Mouse (Mus musculus) CH12.LX (cell line): ENCODE data around the gene C2cd4a. TPM values are rescaled to one million over a fixed set of nuclear protein-coding genes. Genes with fewer than 3 reads are reported as not detected.

Experiments
- DNase-seq: peaks from one replicate; pipeline ENCODE4 v3.0.0-alpha.2; 2013; ENCODE audit errors: extremely low read depth
- H3K27ac ChIP-seq: 2 replicates; pipeline ENCODE4 v1.5.1; 2012; ENCODE audit warnings: low read depth, mild to moderate bottlenecking, control low read depth, moderate library complexity; ENCODE audit not compliant: insufficient read depth
- H3K27me3 ChIP-seq: replicated peaks from 2 replicates; pipeline ENCODE3; 2012; ENCODE audit warnings: inconsistent platforms
- H3K36me3 ChIP-seq, 2 experiments: replicated peaks in 1 of 2; 2 replicates each; pipeline versions ENCODE3 to v1.6.1; 2012; ENCODE audit warnings: inconsistent platforms in 1 of 2, low read length in 1 of 2, mild to moderate bottlenecking in 1 of 2, mixed read lengths in 1 of 2, moderate library complexity in 1 of 2; ENCODE audit not compliant: control insufficient read depth in 1 of 2, insufficient read depth in 1 of 2
- H3K4me1 ChIP-seq, 2 experiments: 2 replicates each; pipeline ENCODE4 v1.6.1; 2012; ENCODE audit warnings: inconsistent platforms in 1 of 2, moderate library complexity in 1 of 2; ENCODE audit not compliant: insufficient read depth in 2 of 2, control insufficient read depth in 1 of 2
- H3K4me2 ChIP-seq: 2 replicates; pipeline ENCODE4 v1.6.1; 2012; ENCODE audit warnings: low read depth, mild to moderate bottlenecking, control low read depth; ENCODE audit not compliant: poor library complexity, insufficient read depth, severe bottlenecking
- H3K4me3 ChIP-seq, 3 experiments: fragments of 150-350 bp in 1 of 3; sonication (generic) in 1 of 3; replicated peaks in 1 of 3; 2 replicates each; pipeline versions ENCODE3 to v1.5.1; 2011 to 2012; ENCODE audit warnings: low read depth in 2 of 3, low read length in 2 of 3, mild to moderate bottlenecking in 2 of 3, moderate library complexity in 2 of 3, control low read depth in 1 of 3, improper control_type of control experiment in 1 of 3, inconsistent platforms in 1 of 3, mixed read lengths in 1 of 3; ENCODE audit not compliant: poor library complexity in 1 of 3
- H3K79me2 ChIP-seq: replicated peaks from 2 replicates; pipeline ENCODE4 v1.6.1; 2012; ENCODE audit warnings: mild to moderate bottlenecking, moderate library complexity; ENCODE audit not compliant: control insufficient read depth, poor library complexity, insufficient read depth, severe bottlenecking; ENCODE audit errors: extremely low read depth
- H3K9ac ChIP-seq: 2 replicates; pipeline ENCODE4 v1.6.1; 2012; ENCODE audit warnings: low read depth, mild to moderate bottlenecking, control low read depth, moderate library complexity; ENCODE audit not compliant: insufficient read depth
- H3K9me3 ChIP-seq: replicated peaks from 2 replicates; pipeline ENCODE3; 2012; ENCODE audit warnings: low read length, inconsistent platforms, mixed read lengths
- BHLHE40 ChIP-seq: IDR thresholded peaks from 2 replicates; pipeline ENCODE4 v1.6.1; 2011; ENCODE audit warnings: mild to moderate bottlenecking, low read depth, low read length, improper control_type of control experiment
- E2F4 ChIP-seq: IDR thresholded peaks from 2 replicates; pipeline ENCODE4 v1.6.1; 2011; ENCODE audit warnings: low read depth, low read length, improper control_type of control experiment; ENCODE audit not compliant: insufficient replicate concordance
- ELF1 ChIP-seq: IDR thresholded peaks from 2 replicates; pipeline ENCODE4 v1.6.1; 2014; ENCODE audit warnings: low read depth, mild to moderate bottlenecking, inconsistent platforms, low read length, improper control_type of control experiment
- EP300 ChIP-seq: IDR thresholded peaks from 2 replicates; pipeline ENCODE4 v1.6.1; 2011; ENCODE audit warnings: low read length, improper control_type of control experiment
- ETS1 ChIP-seq: conservative IDR thresholded peaks from 2 replicates; pipeline ENCODE4 v1.6.1; 2012; ENCODE audit warnings: low read depth, mild to moderate bottlenecking, inconsistent platforms, low read length, improper control_type of control experiment, moderate library complexity
- HCFC1 ChIP-seq: IDR thresholded peaks from 2 replicates; pipeline ENCODE4 v1.6.1; 2012; ENCODE audit warnings: low read depth, mild to moderate bottlenecking, inconsistent platforms, low read length, improper control_type of control experiment
- IRF4 ChIP-seq: IDR thresholded peaks from 2 replicates; pipeline ENCODE4 v1.6.1; 2014; ENCODE audit warnings: low read depth, mild to moderate bottlenecking, inconsistent platforms, low read length, improper control_type of control experiment
- JUN ChIP-seq: IDR thresholded peaks from 2 replicates; pipeline ENCODE4 v1.6.1; 2011; ENCODE audit warnings: low read depth, mild to moderate bottlenecking, low read length, improper control_type of control experiment, moderate library complexity; ENCODE audit not compliant: insufficient read depth
- KAT2A ChIP-seq: IDR thresholded peaks from 2 replicates; pipeline ENCODE4 v1.6.1; 2012; ENCODE audit warnings: low read length, improper control_type of control experiment, inconsistent platforms; ENCODE audit not compliant: insufficient replicate concordance
- MAFK ChIP-seq: IDR thresholded peaks from 2 replicates; pipeline ENCODE4 v1.6.1; 2011; ENCODE audit warnings: low read length, improper control_type of control experiment; ENCODE audit not compliant: insufficient replicate concordance
- MAX ChIP-seq: IDR thresholded peaks from 2 replicates; pipeline ENCODE4 v1.6.1; 2011; ENCODE audit warnings: low read length, improper control_type of control experiment
- MEF2A ChIP-seq: IDR thresholded peaks from 2 replicates; pipeline ENCODE4 v1.6.1; 2014; ENCODE audit warnings: low read depth, mild to moderate bottlenecking, inconsistent platforms, low read length, improper control_type of control experiment, borderline replicate concordance
- MXI1 ChIP-seq: IDR thresholded peaks from 2 replicates; pipeline ENCODE4 v1.6.1; 2011; ENCODE audit warnings: mild to moderate bottlenecking, low read depth, low read length, improper control_type of control experiment
- MYC ChIP-seq: IDR thresholded peaks from 2 replicates; pipeline ENCODE4 v1.6.1; 2011; ENCODE audit warnings: low read depth, mild to moderate bottlenecking, improper control_type of control experiment, low read length
- NRF1 ChIP-seq: IDR thresholded peaks from 2 replicates; pipeline ENCODE4 v1.6.1; 2014; ENCODE audit warnings: low read depth, mild to moderate bottlenecking, inconsistent platforms, low read length, improper control_type of control experiment, moderate library complexity
- PAX5 ChIP-seq: IDR thresholded peaks from 2 replicates; pipeline ENCODE4 v1.6.1; 2012; ENCODE audit warnings: low read length, inconsistent platforms, mixed read lengths
- POLR2A ChIP-seq: IDR thresholded peaks from 2 replicates; pipeline ENCODE4 v1.6.1; 2011; ENCODE audit warnings: low read depth, mild to moderate bottlenecking, improper control_type of control experiment, low read length
- POLR2AphosphoS2 ChIP-seq: IDR thresholded peaks from 2 replicates; pipeline ENCODE4 v1.6.1; 2011; ENCODE audit warnings: low read depth, low read length, improper control_type of control experiment
- RAD21 ChIP-seq: IDR thresholded peaks from 2 replicates; pipeline ENCODE4 v1.6.1; 2011; ENCODE audit warnings: low read depth, mild to moderate bottlenecking, low read length, improper control_type of control experiment, moderate library complexity
- RCOR1 ChIP-seq: conservative IDR thresholded peaks from 2 replicates; pipeline ENCODE4 v1.6.1; 2012; ENCODE audit warnings: low read depth, mild to moderate bottlenecking, inconsistent platforms, low read length, improper control_type of control experiment
- SMC3 ChIP-seq: IDR thresholded peaks from 2 replicates; pipeline ENCODE4 v1.6.1; 2011; ENCODE audit warnings: low read depth, low read length, improper control_type of control experiment
- TBP ChIP-seq: conservative IDR thresholded peaks from 2 replicates; pipeline ENCODE4 v1.6.1; 2011; ENCODE audit warnings: low read depth, low read length, improper control_type of control experiment
- TCF12 ChIP-seq: IDR thresholded peaks from 2 replicates; pipeline ENCODE4 v1.6.1; 2014; ENCODE audit warnings: low read depth, mild to moderate bottlenecking, inconsistent platforms, low read length, improper control_type of control experiment
- UBTF ChIP-seq: IDR thresholded peaks from 2 replicates; pipeline ENCODE4 v1.6.1; 2012; ENCODE audit warnings: low read depth, mild to moderate bottlenecking, inconsistent platforms, low read length, improper control_type of control experiment, moderate library complexity
- USF1 ChIP-seq: IDR thresholded peaks from 2 replicates; pipeline ENCODE4 v1.6.1; 2014; ENCODE audit warnings: low read depth, mild to moderate bottlenecking, inconsistent platforms, low read length, improper control_type of control experiment
- USF2 ChIP-seq: conservative IDR thresholded peaks from 2 replicates; pipeline ENCODE4 v1.6.1; 2011; ENCODE audit warnings: low read depth, low read length, improper control_type of control experiment
- ZC3H11A ChIP-seq: IDR thresholded peaks from 2 replicates; pipeline ENCODE4 v1.6.1; 2012; ENCODE audit warnings: low read depth, mild to moderate bottlenecking, inconsistent platforms, low read length, improper control_type of control experiment
- ZKSCAN1 ChIP-seq: IDR thresholded peaks from 2 replicates; pipeline ENCODE4 v1.6.1; 2012; ENCODE audit warnings: low read depth, inconsistent platforms, low read length, improper control_type of control experiment, borderline replicate concordance
- ZMIZ1 ChIP-seq: IDR thresholded peaks from 2 replicates; pipeline ENCODE4 v1.6.1; 2012; ENCODE audit warnings: low read depth, mild to moderate bottlenecking, inconsistent platforms, low read length, improper control_type of control experiment
- ZNF384 ChIP-seq: IDR thresholded peaks from 2 replicates; pipeline ENCODE4 v1.6.1; 2012; ENCODE audit warnings: low read depth, low read length, improper control_type of control experiment, inconsistent platforms
- dilution Hi-C: fragments of 300-500 bp; cut with MboI; formaldehyde crosslinking; loops from 2 replicates; pipeline ENCODE4 v1.14.3; 2020; ENCODE audit warnings: low sequenced_read_pairs; ENCODE audit not compliant: extremely low pct_unique_long_range_greater_than_20kb, extremely low pct_ligation_motif_present
- in situ Hi-C: fragments of 300-500 bp; cut with MboI; formaldehyde crosslinking; loops from 3 replicates; pipeline ENCODE4 v1.14.3; 2019; ENCODE audit warnings: low sequenced_read_pairs, low pct_ligation_motif_present, low pct_unique_long_range_greater_than_20kb, mixed read lengths
- polyA plus RNA-seq: library from polyadenylated mRNA; unstranded; fragments of >175 nt; gene quantifications from 2 replicates; pipeline ENCODE4 v1.2.1, GENCODE M21; 2012; ENCODE audit warnings: low read depth; ENCODE audit not compliant: insufficient read length
- total RNA-seq, 2 experiments: library from RNA; depleted of rRNA; stranded (reverse); fragments of 300-350 nt in 1 of 2; fragments of >200 nt in 1 of 2; gene quantifications; 2 replicates each; pipeline ENCODE4 v1.2.3; 2012 to 2014

Gene C2cd4a
- total and polyA plus RNA-seq, 3 experiments = 0.16 TPM; not detected in 2

DNA sequence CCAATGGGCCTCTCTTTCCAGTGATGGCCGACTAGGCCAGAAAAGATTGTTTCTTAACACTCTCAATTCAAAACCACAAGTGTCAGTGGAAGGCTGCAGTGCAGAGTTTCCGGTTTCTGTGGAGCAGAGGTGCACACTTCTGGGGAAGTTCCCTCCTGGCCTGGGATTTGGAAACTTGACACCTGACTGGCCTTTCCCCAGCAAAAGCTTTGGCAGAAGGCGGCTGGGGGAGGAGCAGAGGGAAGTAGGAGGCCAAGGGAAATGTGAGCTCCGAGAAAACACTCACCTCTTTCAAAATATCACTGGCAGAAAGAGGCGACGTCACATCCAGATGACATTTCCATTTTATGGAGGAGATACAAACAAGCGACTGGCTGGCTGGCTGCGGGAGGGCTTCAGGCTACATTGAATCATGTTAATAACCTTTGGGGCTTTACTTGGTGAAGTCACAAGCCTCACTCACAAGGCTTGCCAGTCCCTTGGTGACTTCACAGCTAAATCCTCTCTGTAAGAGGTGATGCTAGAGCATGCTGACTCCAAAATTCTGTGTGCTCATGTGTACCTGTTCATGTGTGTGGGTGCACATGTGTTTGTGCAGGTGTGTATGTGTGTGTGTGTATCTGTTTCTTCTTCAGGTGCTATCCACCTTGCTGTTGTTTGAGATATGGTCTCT, 18.3 kb downstream of the C2cd4a start:
- peak overlapping the region; percentile 63 for H3K4me2 ChIP-seq
- H3K27ac ChIP-seq = no peak overlapping the region
- H3K9me3 ChIP-seq = no peaks in the 10 kb centered on the region
- dilution Hi-C loops (no loop called here), in situ Hi-C loops (loop anchor here (10.0 kb wide), 1 partner anchor 161 kb away; no protein-coding TSS in a partner anchor)
- H3K4me1 ChIP-seq = peaks cover 5 to 28% of the 10 kb centered on the region in 2 experiments
- peak; percentile 58 for DNase-seq
- H3K79me2 ChIP-seq = no peaks in the 10 kb centered on the region
- H3K4me3 ChIP-seq = no peak overlapping the region
- H3K36me3 ChIP-seq = no peaks in the 10 kb centered on the region
- TF ChIP-seq NRF1 = no peak
- TF ChIP-seq KAT2A = no peak
- no peak for TF ChIP-seq MEF2A
- no peak for TF ChIP-seq PAX5
- no peak for TF ChIP-seq MAFK
- TF ChIP-seq ETS1 = peak; percentile 51; the same call in 1 of the 2 replicates
- no peak for TF ChIP-seq JUN
- TF ChIP-seq MYC = no peak
- TF ChIP-seq ZC3H11A = no peak
- TF ChIP-seq MAX = no peak
- TF ChIP-seq HCFC1 = no peak
- no peak for TF ChIP-seq USF2
- TF ChIP-seq IRF4 = 0 out of 2 replicates have a peak, but pooled peaks have one; percentile 17
- no peak for TF ChIP-seq E2F4
- TF ChIP-seq TCF12 = no peak
- no peak for TF ChIP-seq UBTF
- TF ChIP-seq MXI1 = no peak
- no peak for TF ChIP-seq ZMIZ1
- TF ChIP-seq BHLHE40 = peak; percentile 49
- TF ChIP-seq RAD21 = no peak
- TF ChIP-seq TBP = no peak
- TF ChIP-seq POLR2A = no peak
- no peak for TF ChIP-seq USF1
- TF ChIP-seq ZKSCAN1 = no peak
- TF ChIP-seq EP300 = peak; percentile 45; the same call in 1 of the 2 replicates
- no peak for TF ChIP-seq ZNF384
- no peak for TF ChIP-seq POLR2AphosphoS2
- no peak for TF ChIP-seq SMC3
- no peak for TF ChIP-seq ELF1
- no peak; the same call in 1 of the 2 replicates for TF ChIP-seq RCOR1
- H3K27me3 ChIP-seq = no peaks in the 10 kb centered on the region
- H3K9ac ChIP-seq = no peak overlapping the region; the same call in 1 of the 2 replicates
